Mouse (Mus musculus) thymus, adult 2 months (tissue): Measurements from ENCODE around the gene Dapp1. TPM values are rescaled to one million over a fixed set of nuclear protein-coding genes. Genes with fewer than 3 reads are reported as not detected.

Experiments used
- DNase-seq: peaks from one replicate; pipeline ENCODE4 v3.0.0; 2021
- H3K27ac ChIP-seq: fragments of 200-500 bp; 2 replicates; pipeline ENCODE4 v1.5.1; 2012; ENCODE audit warnings: low read length, control low read depth; ENCODE audit not compliant: control insufficient read depth, insufficient read depth
- H3K27me3 ChIP-seq: fragments of 200-500 bp; 2 replicates; pipeline ENCODE4 v1.6.1; 2012; ENCODE audit warnings: mild to moderate bottlenecking, low read length, moderate library complexity, mixed read lengths; ENCODE audit not compliant: control insufficient read depth, insufficient read depth
- H3K36me3 ChIP-seq: fragments of 200-500 bp; 2 replicates; pipeline ENCODE4 v1.6.1; 2012; ENCODE audit warnings: mild to moderate bottlenecking, low read length, moderate library complexity; ENCODE audit not compliant: control insufficient read depth, insufficient read depth
- H3K4me1 ChIP-seq: fragments of 200-500 bp; replicated peaks from 2 replicates; pipeline ENCODE4 v1.6.1; 2012; ENCODE audit warnings: low read length; ENCODE audit not compliant: control insufficient read depth, insufficient read depth
- H3K4me3 ChIP-seq: fragments of 200-500 bp; 2 replicates; pipeline ENCODE4 v1.5.1; 2012; ENCODE audit warnings: mild to moderate bottlenecking, low read length, control low read depth, moderate library complexity; ENCODE audit not compliant: control insufficient read depth, insufficient read depth
- CTCF ChIP-seq: fragments of 200-500 bp; IDR thresholded peaks from 2 replicates; pipeline ENCODE4 v1.5.1; 2012; ENCODE audit warnings: mild to moderate bottlenecking, control low read depth, low read length, moderate library complexity, borderline replicate concordance; ENCODE audit not compliant: control insufficient read depth, poor library complexity, insufficient read depth; ENCODE audit errors: extremely low read depth
- POLR2A ChIP-seq: fragments of 200-500 bp; IDR thresholded peaks from 2 replicates; pipeline ENCODE4 v1.6.1; 2012; ENCODE audit warnings: mild to moderate bottlenecking, low read length, control low read depth, moderate library complexity; ENCODE audit not compliant: control insufficient read depth, poor library complexity, insufficient read depth; ENCODE audit errors: extremely low read depth
- WGBS: fragments of 180-500 bp; shearing (Covaris S2); methylation state at CpG from one replicate; pipeline ENCODE4 v1.1.7; 2018; 5-methylcytosine and 5-hydroxymethylcytosine counted together
- polyA plus RNA-seq: library from polyadenylated mRNA; depleted of rRNA; stranded (reverse); fragments of >200 nt; gene quantifications from 2 replicates; pipeline ENCODE4 v1.2.3, GENCODE M21; 2012

Gene Dapp1
- polyA plus RNA-seq, 1 experiment = 13.9 TPM

GRCm38 (mm10) chr3:138016810-138017209 is 35.5 kb upstream of the Dapp1 start:
- H3K27ac ChIP-seq = no peak overlapping the region
- DNase-seq = no peak

GRCm38 (mm10) chr3:138014725-138015124 is 33.4 kb upstream of the Dapp1 start:
- TF ChIP-seq CTCF (no peak), POLR2A (no peak)
- Histone ChIP-seq H3K4me1 (0 out of 2 replicates have a peak, but pooled peaks cover 2% of the 10 kb centered on the region), H3K27me3 (no peaks in the 10 kb centered on the region), H3K27ac (no peak overlapping the region), H3K36me3 (no peaks in the 10 kb centered on the region), H3K4me3 (no peak overlapping the region)
- no peak for DNase-seq
- WGBS = 93% methylated on average over 2 of the region's 2 CpGs

More at GRCm38 (mm10) chr3:138016810-138017209, 35.5 kb upstream of the Dapp1 start:
- no peaks in the 10 kb centered on the region for H3K27me3 ChIP-seq
- 92% methylated on average over 12 of the region's 12 CpGs for WGBS
- no peaks in the 10 kb centered on the region for H3K36me3 ChIP-seq
- TF ChIP-seq POLR2A (no peak), CTCF (no peak)
- H3K4me1 ChIP-seq = 0 out of 2 replicates have a peak, but pooled peaks cover 2% of the 10 kb centered on the region
- no peak overlapping the region for H3K4me3 ChIP-seq

- 67% methylated on average over 4 of the region's 4 CpGs for WGBS
Observed at GRCm38 (mm10) chr3:138012351-138012750, 31.0 kb upstream of the Dapp1 start.

GRCm38 (mm10) chr3:138008152-138008551 is 26.8 kb upstream of the Dapp1 start:
- H3K27ac ChIP-seq = no peak overlapping the region
- WGBS = 82% methylated on average over 6 of the region's 6 CpGs
- TF ChIP-seq CTCF = no peak
- TF ChIP-seq POLR2A = no peak

More at GRCm38 (mm10) chr3:138012351-138012750, 31.0 kb upstream of the Dapp1 start:
- Histone ChIP-seq H3K27me3 (no peaks in the 10 kb centered on the region), H3K4me1 (0 out of 2 replicates have a peak, but pooled peaks cover 2% of the 10 kb centered on the region), H3K27ac (peak overlapping the region; percentile 41; the same call in 1 of the 2 replicates), H3K4me3 (no peak overlapping the region), H3K36me3 (no peaks in the 10 kb centered on the region)
- TF ChIP-seq POLR2A (no peak), CTCF (no peak)
- DNase-seq = no peak

GRCm38 (mm10) chr3:138006896-138007295 is 25.6 kb upstream of the Dapp1 start:
- TF ChIP-seq CTCF = no peak
- no peak for TF ChIP-seq POLR2A
- Histone ChIP-seq H3K4me1 (0 out of 2 replicates have a peak, but pooled peaks cover under 1% of the 10 kb centered on the region), H3K36me3 (no peaks in the 10 kb centered on the region), H3K4me3 (no peak overlapping the region), H3K27ac (no peak overlapping the region), H3K27me3 (no peaks in the 10 kb centered on the region)
- no peak for DNase-seq
- 41% methylated on average over 3 of the region's 3 CpGs for WGBS

More at GRCm38 (mm10) chr3:138008152-138008551, 26.8 kb upstream of the Dapp1 start:
- Histone ChIP-seq H3K36me3 (no peaks in the 10 kb centered on the region), H3K4me3 (no peak overlapping the region), H3K4me1 (0 out of 2 replicates have a peak, but pooled peaks cover 2% of the 10 kb centered on the region), H3K27me3 (no peaks in the 10 kb centered on the region)
- DNase-seq = no peak

- 95% methylated on average over 7 of the region's 7 CpGs for WGBS
- H3K27ac ChIP-seq = no peak overlapping the region
- TF ChIP-seq CTCF (no peak), POLR2A (no peak)
- H3K4me3 ChIP-seq = no peak overlapping the region
- DNase-seq = no peak
- no peaks in the 10 kb centered on the region for H3K36me3 ChIP-seq
- H3K4me1 ChIP-seq = peaks cover 23% of the 10 kb centered on the region
- H3K27me3 ChIP-seq = no peaks in the 10 kb centered on the region
Observed at GRCm38 (mm10) chr3:138003264-138003663, 21.9 kb upstream of the Dapp1 start.
